Mouse (Mus musculus): Measurements from ENCODE around the gene Ehd4.

The Ehd4 gene

GRCm38 (mm10) chr2:120044101-120044603 lies 110.3 kb downstream of the Ehd4 start:
- DNase-seq (ENCODE audit: extremely low read depth, insufficient read length, low spot score): peak; percentile 56

DNA sequence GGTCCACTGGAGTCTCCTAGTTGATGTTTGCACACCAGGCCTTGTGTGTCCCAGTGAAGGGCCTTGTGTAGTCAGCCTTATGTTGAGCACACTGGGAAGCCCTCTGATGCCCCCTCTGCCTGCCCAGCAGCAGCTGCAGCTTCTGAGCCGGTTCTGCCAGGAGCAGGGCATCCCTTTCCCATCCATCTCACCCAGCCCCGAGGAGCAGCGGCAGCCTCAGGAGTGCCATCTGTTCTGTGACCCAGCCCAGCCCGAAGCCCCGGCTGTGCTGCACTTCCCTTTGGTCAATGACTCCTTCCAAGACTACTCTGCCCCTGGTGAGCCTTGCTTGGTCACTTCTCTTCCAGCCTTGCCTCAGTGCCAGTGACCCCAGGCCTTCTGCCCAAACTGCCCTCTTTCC lies 113.4 kb downstream of the Ehd4 start:
- no peak for DNase-seq (ENCODE audit: extremely low read depth, insufficient read length, low spot score)

Measured in 3134 (cell line).